Comparison of ENCODE assay signal across 12 mouse cellular contexts in the genomic region with DNA sequence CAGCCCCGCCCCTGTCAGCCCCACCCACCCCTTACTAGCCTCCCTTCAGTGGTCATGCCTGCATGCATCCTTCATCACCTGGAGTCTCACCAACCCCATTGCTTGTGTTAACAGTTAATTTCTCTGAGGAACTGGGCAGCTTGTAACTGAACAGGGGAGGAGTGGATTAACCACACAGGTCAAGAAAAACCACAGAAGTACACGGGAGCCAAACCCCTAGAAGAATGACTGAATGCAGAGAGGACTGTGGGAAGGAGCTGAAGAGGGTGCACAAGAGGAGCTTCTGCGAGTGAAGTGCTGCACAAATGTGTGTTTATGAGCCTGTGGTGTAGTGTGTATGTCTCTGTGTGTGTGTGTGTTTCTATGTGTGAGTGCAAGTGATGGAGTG. TPM values are rescaled to one million over a fixed set of nuclear protein-coding genes. Genes with fewer than 3 reads are reported as not detected.
A peak's percentile ranks its signal among the peaks of the same experiment; 100 is the strongest.
DNase-seq lines count a peak whose midpoint lies in the region; ATAC-seq lines count a peak whose summit lies in the region.
"Had no signal": no experiment of that assay in that cellular context is flagged by ENCODE, and none has a peak within 500 bp of the region (broad histone marks: within the 10 kb centered on the region; RNA-seq: fewer than 3 reads in every experiment).

No protein-coding gene starts in this region.

- 19% methylated on average over 3 of the region's 3 CpGs for WGBS in forebrain, embryonic 10.5 days
- 15% methylated on average over 3 of the region's 3 CpGs for WGBS in forebrain, embryonic 16.5 days
- WGBS in midbrain, embryonic 12.5 days: 14% methylated on average over 3 of the region's 3 CpGs
- 10% methylated on average over 3 of the region's 3 CpGs for WGBS in midbrain, embryonic 16.5 days
- WGBS in hindbrain, embryonic 13.5 days: 12% methylated on average over 3 of the region's 3 CpGs
- WGBS in neural tube, embryonic 13.5 days: 8% methylated on average over 3 of the region's 3 CpGs

- H3K9me3 ChIP-seq in forebrain, embryonic 10.5 days: no peaks in the 10 kb centered on the region
- no peaks in the 10 kb centered on the region for H3K9me3 ChIP-seq in forebrain, embryonic 16.5 days (ENCODE audit: control insufficient read depth, low read length)
- no peaks in the 10 kb centered on the region for H3K9me3 ChIP-seq in midbrain, embryonic 12.5 days
- no peaks in the 10 kb centered on the region for H3K9me3 ChIP-seq in midbrain, embryonic 16.5 days (replicated peaks; ENCODE audit: control insufficient read depth, low read length, poor library complexity, severe bottlenecking)
- no peaks in the 10 kb centered on the region for H3K9me3 ChIP-seq in hindbrain, embryonic 13.5 days
- no peaks in the 10 kb centered on the region for H3K9me3 ChIP-seq in neural tube, embryonic 13.5 days

- H3K4me2 ChIP-seq in forebrain, embryonic 16.5 days (ENCODE audit: low read length): no peak overlapping the region
- H3K4me2 ChIP-seq in midbrain, embryonic 12.5 days (replicated peaks): no peak overlapping the region
- H3K4me2 ChIP-seq in midbrain, embryonic 16.5 days (ENCODE audit: low read length): no peak overlapping the region
- no peak overlapping the region for H3K4me2 ChIP-seq in hindbrain, embryonic 13.5 days
- no peak overlapping the region for H3K4me2 ChIP-seq in neural tube, embryonic 13.5 days
- H3K4me2 ChIP-seq: liver, embryonic 11.5 days had no signal

- peak overlapping the region; percentile 10; the same call in 1 of the 2 replicates for H3K4me3 ChIP-seq in forebrain, embryonic 10.5 days
- no peak overlapping the region for H3K4me3 ChIP-seq in forebrain, embryonic 16.5 days (replicated peaks; ENCODE audit: low read length)
- no peak overlapping the region for H3K4me3 ChIP-seq in midbrain, embryonic 12.5 days
- no peak overlapping the region for H3K4me3 ChIP-seq in midbrain, embryonic 16.5 days (ENCODE audit: low read depth, low read length)
- H3K4me3 ChIP-seq in hindbrain, embryonic 13.5 days: no peak overlapping the region
- H3K4me3 ChIP-seq in neural tube, embryonic 13.5 days: no peak overlapping the region

- no peak for DNase-seq in forebrain, embryonic 10.5 days (ENCODE audit: extremely low spot score, low spot score)
- DNase-seq in layer of hippocampus, adult 9-10 months (ENCODE audit: low spot score): no peak
- DNase-seq in layer of hippocampus, adult 9-11 months: no peak
- DNase-seq: adrenal gland, postnatal 14 days; B cell, adult 2 months had no signal

- H3K36me3 ChIP-seq in forebrain, embryonic 10.5 days (replicated peaks): peaks cover 18% of the 10 kb centered on the region
- H3K36me3 ChIP-seq in forebrain, embryonic 16.5 days (ENCODE audit: control insufficient read depth, insufficient read depth): no peaks in the 10 kb centered on the region
- no peaks in the 10 kb centered on the region for H3K36me3 ChIP-seq in midbrain, embryonic 12.5 days
- H3K36me3 ChIP-seq in midbrain, embryonic 16.5 days (ENCODE audit: control insufficient read depth, insufficient read depth, low read length): no peaks in the 10 kb centered on the region
- H3K36me3 ChIP-seq in hindbrain, embryonic 13.5 days: no peaks in the 10 kb centered on the region
- no peaks in the 10 kb centered on the region for H3K36me3 ChIP-seq in neural tube, embryonic 13.5 days

- peak overlapping the region; percentile 78 for H3K27ac ChIP-seq in forebrain, embryonic 10.5 days
- H3K27ac ChIP-seq in forebrain, embryonic 16.5 days (ENCODE audit: low read length): no peak overlapping the region; the same call in 1 of the 2 replicates
- peak overlapping the region; percentile 60; the same call in 1 of the 2 replicates for H3K27ac ChIP-seq in midbrain, embryonic 12.5 days (replicated peaks)
- H3K27ac ChIP-seq in midbrain, embryonic 16.5 days (ENCODE audit: low read length): no peak overlapping the region
- peak overlapping the region; percentile 73 for H3K27ac ChIP-seq in hindbrain, embryonic 13.5 days
- H3K27ac ChIP-seq in neural tube, embryonic 13.5 days (replicated peaks): peak overlapping the region; percentile 59
- H3K27ac ChIP-seq: macrophage had no signal

- no peak overlapping the region for H3K9ac ChIP-seq in forebrain, embryonic 16.5 days (replicated peaks; ENCODE audit: low read depth, low read length)
- H3K9ac ChIP-seq in midbrain, embryonic 12.5 days (replicated peaks): no peak overlapping the region
- no peak overlapping the region for H3K9ac ChIP-seq in midbrain, embryonic 16.5 days (ENCODE audit: low read depth, low read length)
- H3K9ac ChIP-seq in hindbrain, embryonic 13.5 days: peak overlapping the region; percentile 8; the same call in 1 of the 2 replicates
- 0 out of 2 replicates have a peak overlapping the region, but pooled peaks have one; percentile 18 for H3K9ac ChIP-seq in neural tube, embryonic 13.5 days

- peaks cover 92% of the 10 kb centered on the region for H3K4me1 ChIP-seq in forebrain, embryonic 10.5 days
- H3K4me1 ChIP-seq in forebrain, embryonic 16.5 days (replicated peaks; ENCODE audit: control insufficient read depth, insufficient read depth, low read length): peaks cover 32% of the 10 kb centered on the region
- H3K4me1 ChIP-seq in midbrain, embryonic 12.5 days: peaks cover 65% of the 10 kb centered on the region
- H3K4me1 ChIP-seq in midbrain, embryonic 16.5 days (ENCODE audit: control insufficient read depth, insufficient read depth, low read length): peaks cover 27% of the 10 kb centered on the region
- H3K4me1 ChIP-seq in hindbrain, embryonic 13.5 days (replicated peaks): peaks cover 72% of the 10 kb centered on the region
- H3K4me1 ChIP-seq in neural tube, embryonic 13.5 days (replicated peaks): peaks cover 89% of the 10 kb centered on the region

- H3K27me3 ChIP-seq in forebrain, embryonic 10.5 days (ENCODE audit: poor library complexity, severe bottlenecking): no peaks in the 10 kb centered on the region
- no peaks in the 10 kb centered on the region for H3K27me3 ChIP-seq in forebrain, embryonic 16.5 days (replicated peaks; ENCODE audit: control insufficient read depth, insufficient read depth, low read length)
- no peaks in the 10 kb centered on the region for H3K27me3 ChIP-seq in midbrain, embryonic 12.5 days
- no peaks in the 10 kb centered on the region for H3K27me3 ChIP-seq in midbrain, embryonic 16.5 days (ENCODE audit: control insufficient read depth, insufficient read depth, low read depth, low read length)
- no peaks in the 10 kb centered on the region for H3K27me3 ChIP-seq in hindbrain, embryonic 13.5 days
- no peaks in the 10 kb centered on the region for H3K27me3 ChIP-seq in neural tube, embryonic 13.5 days

- no peak for ATAC-seq in forebrain, embryonic 16.5 days
- no peak for ATAC-seq in midbrain, embryonic 12.5 days (ENCODE audit: low FRiP score, low read depth)
- ATAC-seq in midbrain, embryonic 16.5 days: no peak
- ATAC-seq in hindbrain, embryonic 13.5 days (ENCODE audit: low FRiP score): 0 out of 2 replicates have a peak, but pooled peaks have one; percentile 20
- ATAC-seq in neural tube, embryonic 13.5 days (ENCODE audit: low read depth): peak; percentile 9; the same call in 1 of the 2 replicates

RNA-seq across cellular contexts. Expression of a gene that starts 47.3 kb away (rescaled TPM):
- polyA plus RNA-seq in forebrain, embryonic 10.5 days (2016; fragmentation: Nextera tagmentation; extraction: Ambion mirVana): 55.4 and 62.3 TPM in 2 replicates
- 14.5 and 15.6 TPM in 2 replicates for polyA plus RNA-seq in forebrain, embryonic 16.5 days (2015; fragmentation: Nextera tagmentation; extraction: Ambion mirVana)
- polyA plus RNA-seq in midbrain, embryonic 12.5 days (2016; fragmentation: Nextera tagmentation; extraction: Ambion mirVana): 56.9 and 69.4 TPM in 2 replicates
- polyA plus RNA-seq in midbrain, embryonic 16.5 days (2015; fragmentation: Nextera tagmentation; extraction: Ambion mirVana): 16.3 and 17.4 TPM in 2 replicates
- 30.4 and 35.6 TPM in 2 replicates for polyA plus RNA-seq in hindbrain, embryonic 13.5 days (2015; fragmentation: Nextera tagmentation; extraction: Ambion mirVana)
- 36.4 and 38.7 TPM in 2 replicates for polyA plus RNA-seq in neural tube, embryonic 13.5 days (2015; fragmentation: Nextera tagmentation; extraction: Ambion mirVana)

RNA-seq across cellular contexts. Expression of a gene that starts 55.1 kb away (rescaled TPM):
- polyA plus RNA-seq in forebrain, embryonic 10.5 days (2016; fragmentation: Nextera tagmentation; extraction: Ambion mirVana): 127 and 128 TPM in 2 replicates
- 94.0 and 101 TPM in 2 replicates for polyA plus RNA-seq in forebrain, embryonic 16.5 days (2015; fragmentation: Nextera tagmentation; extraction: Ambion mirVana)
- polyA plus RNA-seq in midbrain, embryonic 12.5 days (2016; fragmentation: Nextera tagmentation; extraction: Ambion mirVana): 98.8 and 113 TPM in 2 replicates
- polyA plus RNA-seq in midbrain, embryonic 16.5 days (2015; fragmentation: Nextera tagmentation; extraction: Ambion mirVana): 95.9 and 105 TPM in 2 replicates
- polyA plus RNA-seq in hindbrain, embryonic 13.5 days (2015; fragmentation: Nextera tagmentation; extraction: Ambion mirVana): 116 and 119 TPM in 2 replicates
- polyA plus RNA-seq in neural tube, embryonic 13.5 days (2015; fragmentation: Nextera tagmentation; extraction: Ambion mirVana): 103 and 124 TPM in 2 replicates

Comparison
In these comparisons a context has a peak if more than half of its experiments do, and no peak if none do; other contexts are left out.
1. H3K27ac ChIP-seq: peak in forebrain, embryonic 10.5 days (single experiment), midbrain, embryonic 12.5 days (single experiment), hindbrain, embryonic 13.5 days (single experiment) and neural tube, embryonic 13.5 days (single experiment); none in forebrain, embryonic 16.5 days (single experiment) and midbrain, embryonic 16.5 days (single experiment).
2. ATAC-seq: peak in hindbrain, embryonic 13.5 days (single experiment) and neural tube, embryonic 13.5 days (single experiment); none in forebrain, embryonic 16.5 days (single experiment), midbrain, embryonic 12.5 days (single experiment) and midbrain, embryonic 16.5 days (single experiment).
3. H3K9ac ChIP-seq: peak in hindbrain, embryonic 13.5 days (single experiment) and neural tube, embryonic 13.5 days (single experiment); none in forebrain, embryonic 16.5 days (single experiment), midbrain, embryonic 12.5 days (single experiment) and midbrain, embryonic 16.5 days (single experiment).